Mouse (Mus musculus): ENCODE data around the gene Olfr1115. TPM values are rescaled to one million over a fixed set of nuclear protein-coding genes. Genes with fewer than 3 reads are reported as not detected.
"Not testable (repeated sequence)": the region's sequence is repeated elsewhere in the genome, so short reads cannot be mapped to it uniquely, and the experiment has no call there.

Gene Olfr1115
- not detected in 2 replicates for total RNA-seq (2015; ENCODE audit: low replicate concordance)
- not detected in 2 replicates for total RNA-seq (2017; ENCODE audit: low replicate concordance)

GRCm38 (mm10) chr2:87247713-87248112, at the start of gene Olfr1115:
Gene Olfr1115 (plus strand): TSS chr2:87248013.
- ATAC-seq (replicated peaks; ENCODE audit: low FRiP score, poor library complexity, severe bottlenecking), result no peak

GRCm38 (mm10) chr2:87208670-87209069, 39.1 kb upstream of the Olfr1115 start, which contains the start of gene Olfr1113:
Gene Olfr1113 (plus strand): TSS chr2:87208970.
- no peak for ATAC-seq (replicated peaks; ENCODE audit: low FRiP score, poor library complexity, severe bottlenecking)

GRCm38 (mm10) chr2:87267234-87267633, 19.4 kb downstream of the Olfr1115 start, which contains the start of gene Olfr1116:
Gene Olfr1116 (plus strand): TSS chr2:87267534.
- no peak for ATAC-seq (replicated peaks; ENCODE audit: low FRiP score, poor library complexity, severe bottlenecking)

DNA sequence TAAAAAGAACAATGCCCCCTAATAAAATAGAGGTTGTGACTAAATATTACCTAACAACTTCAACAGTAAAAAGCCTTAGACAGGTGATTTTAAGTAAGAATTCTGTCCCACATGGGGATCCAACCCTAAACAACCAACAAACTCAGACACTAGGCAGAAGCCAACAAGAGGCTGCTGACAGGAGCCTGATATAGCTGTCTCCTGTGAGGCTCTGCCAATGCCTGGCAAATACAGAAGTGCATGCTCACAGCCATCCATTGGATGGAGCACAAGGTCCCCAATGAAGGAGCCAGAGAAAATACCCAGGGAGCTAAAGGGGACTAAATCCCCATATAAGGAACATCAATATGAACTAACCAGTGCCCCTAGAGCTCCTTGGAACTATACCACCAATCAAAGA, 46.2 kb downstream of the Olfr1115 start:
- ATAC-seq (replicated peaks; ENCODE audit: low FRiP score, poor library complexity, severe bottlenecking), result not testable (repeated sequence)

Other genes with a start within 250 kb of the Olfr1115 start
- not detected in 2 replicates for gene Olfr1102, start 249.6 kb upstream of the Olfr1115 start, total RNA-seq (2015; ENCODE audit: low replicate concordance)
- not detected in 2 replicates for gene Olfr1102, start 249.6 kb upstream of the Olfr1115 start, total RNA-seq (2017; ENCODE audit: low replicate concordance)
- gene Olfr1104, start 220.9 kb upstream of the Olfr1115 start, total RNA-seq (2015; ENCODE audit: low replicate concordance), result not detected in 2 replicates
- gene Olfr1104, start 220.9 kb upstream of the Olfr1115 start, total RNA-seq (2017; ENCODE audit: low replicate concordance), result not detected in 2 replicates
- not detected in 2 replicates for gene Olfr1105, start 211.5 kb upstream of the Olfr1115 start, total RNA-seq (2015; ENCODE audit: low replicate concordance)
- not detected in 2 replicates for gene Olfr1105, start 211.5 kb upstream of the Olfr1115 start, total RNA-seq (2017; ENCODE audit: low replicate concordance)
- gene Olfr1106, start 195.7 kb upstream of the Olfr1115 start, total RNA-seq (2015; ENCODE audit: low replicate concordance), result not detected in 2 replicates
- gene Olfr1106, start 195.7 kb upstream of the Olfr1115 start, total RNA-seq (2017; ENCODE audit: low replicate concordance), result not detected in 2 replicates
- not detected in 2 replicates for gene Olfr1107, start 172.2 kb upstream of the Olfr1115 start, total RNA-seq (2015; ENCODE audit: low replicate concordance)
- not detected in 2 replicates for gene Olfr1107, start 172.2 kb upstream of the Olfr1115 start, total RNA-seq (2017; ENCODE audit: low replicate concordance)
- not detected in 2 replicates for gene Olfr1109, start 152.0 kb upstream of the Olfr1115 start, total RNA-seq (2015; ENCODE audit: low replicate concordance)
- gene Olfr1109, start 152.0 kb upstream of the Olfr1115 start, total RNA-seq (2017; ENCODE audit: low replicate concordance), result not detected in 2 replicates
- gene Olfr259, start 133.4 kb upstream of the Olfr1115 start, total RNA-seq (2015; ENCODE audit: low replicate concordance), result not detected in 2 replicates
- gene Olfr259, start 133.4 kb upstream of the Olfr1115 start, total RNA-seq (2017; ENCODE audit: low replicate concordance), result not detected in 2 replicates
- gene Olfr1110, start 107.7 kb upstream of the Olfr1115 start, total RNA-seq (2015; ENCODE audit: low replicate concordance), result not detected in 2 replicates
- not detected in 2 replicates for gene Olfr1110, start 107.7 kb upstream of the Olfr1115 start, total RNA-seq (2017; ENCODE audit: low replicate concordance)
- not detected in 2 replicates for gene Olfr1111, start 95.4 kb upstream of the Olfr1115 start, total RNA-seq (2015; ENCODE audit: low replicate concordance)
- not detected in 2 replicates for gene Olfr1111, start 95.4 kb upstream of the Olfr1115 start, total RNA-seq (2017; ENCODE audit: low replicate concordance)
- gene Olfr1112, start 60.2 kb upstream of the Olfr1115 start, total RNA-seq (2015; ENCODE audit: low replicate concordance), result not detected in 2 replicates
- gene Olfr1112, start 60.2 kb upstream of the Olfr1115 start, total RNA-seq (2017; ENCODE audit: low replicate concordance), result not detected in 2 replicates
- gene Olfr1113, start 39.0 kb upstream of the Olfr1115 start, total RNA-seq (2015; ENCODE audit: low replicate concordance), result not detected in 2 replicates
- not detected in 2 replicates for gene Olfr1113, start 39.0 kb upstream of the Olfr1115 start, total RNA-seq (2017; ENCODE audit: low replicate concordance)
- gene Olfr1116, start 19.5 kb downstream of the Olfr1115 start, total RNA-seq (2015; ENCODE audit: low replicate concordance), result not detected in 2 replicates
- gene Olfr1116, start 19.5 kb downstream of the Olfr1115 start, total RNA-seq (2017; ENCODE audit: low replicate concordance), result not detected in 2 replicates
- not detected in 2 replicates for gene Olfr1118, start 59.6 kb downstream of the Olfr1115 start, total RNA-seq (2015; ENCODE audit: low replicate concordance)
- not detected in 2 replicates for gene Olfr1118, start 59.6 kb downstream of the Olfr1115 start, total RNA-seq (2017; ENCODE audit: low replicate concordance)
- not detected in 2 replicates for gene Olfr1120, start 106.8 kb downstream of the Olfr1115 start, total RNA-seq (2015; ENCODE audit: low replicate concordance)
- gene Olfr1120, start 106.8 kb downstream of the Olfr1115 start, total RNA-seq (2017; ENCODE audit: low replicate concordance), result not detected in 2 replicates
- not detected in 2 replicates for gene Olfr1121, start 121.9 kb downstream of the Olfr1115 start, total RNA-seq (2015; ENCODE audit: low replicate concordance)
- not detected in 2 replicates for gene Olfr1121, start 121.9 kb downstream of the Olfr1115 start, total RNA-seq (2017; ENCODE audit: low replicate concordance)
- not detected in 2 replicates for gene Olfr1122, start 137.8 kb downstream of the Olfr1115 start, total RNA-seq (2015; ENCODE audit: low replicate concordance)
- gene Olfr1122, start 137.8 kb downstream of the Olfr1115 start, total RNA-seq (2017; ENCODE audit: low replicate concordance), result not detected in 2 replicates
- not detected in 2 replicates for gene Olfr1123, start 168.6 kb downstream of the Olfr1115 start, total RNA-seq (2015; ENCODE audit: low replicate concordance)
- gene Olfr1123, start 168.6 kb downstream of the Olfr1115 start, total RNA-seq (2017; ENCODE audit: low replicate concordance), result not detected in 2 replicates
- gene Olfr1124, start 182.3 kb downstream of the Olfr1115 start, total RNA-seq (2015; ENCODE audit: low replicate concordance), result not detected in 2 replicates
- not detected in 2 replicates for gene Olfr1124, start 182.3 kb downstream of the Olfr1115 start, total RNA-seq (2017; ENCODE audit: low replicate concordance)
- not detected in 2 replicates for gene Olfr1126, start 205.9 kb downstream of the Olfr1115 start, total RNA-seq (2015; ENCODE audit: low replicate concordance)
- gene Olfr1126, start 205.9 kb downstream of the Olfr1115 start, total RNA-seq (2017; ENCODE audit: low replicate concordance), result not detected in 2 replicates
- not detected in 2 replicates for gene Pramel7, start 249.1 kb downstream of the Olfr1115 start, total RNA-seq (2015; ENCODE audit: low replicate concordance)
- gene Pramel7, start 249.1 kb downstream of the Olfr1115 start, total RNA-seq (2017; ENCODE audit: low replicate concordance), result not detected in 2 replicates